Mouse (Mus musculus) spleen, postnatal 4 days (tissue): ENCODE measurements around the gene Fat4.
A peak's percentile ranks its signal among the peaks of the same experiment; 100 is the strongest.

Source experiments
- DNase-seq, 2 experiments: peaks; one replicate each; pipeline ENCODE4 v3.0.0; 2022; ENCODE audit warnings: low spot score in 2 of 2

The Fat4 gene

GRCm38 (mm10) chr3:38886890-38887355 is at the start of gene Fat4:
Gene Fat4, plus strand, starts transcription at chr3:38886940.
- no peak for DNase-seq

- DNase-seq, result no peak
Measured at GRCm38 (mm10) chr3:38839438-38839837, 47.3 kb upstream of the Fat4 start.

- DNase-seq, result no peak
Measured at GRCm38 (mm10) chr3:38843000-38843538, 43.7 kb upstream of the Fat4 start.

- DNase-seq, result no peak
Measured at GRCm38 (mm10) chr3:38846602-38847382, 39.9 kb upstream of the Fat4 start.

GRCm38 (mm10) chr3:38849077-38849476 is 37.7 kb upstream of the Fat4 start:
- no peak for DNase-seq

- no peak for DNase-seq
Measured at GRCm38 (mm10) chr3:38849536-38849935, 37.2 kb upstream of the Fat4 start.

- DNase-seq, result no peak
Measured at GRCm38 (mm10) chr3:38853650-38854049, 33.1 kb upstream of the Fat4 start.

- no peak for DNase-seq
Measured at GRCm38 (mm10) chr3:38860683-38861082, 26.1 kb upstream of the Fat4 start.

GRCm38 (mm10) chr3:38871291-38871690 is 15.4 kb upstream of the Fat4 start:
- DNase-seq, result no peak

GRCm38 (mm10) chr3:38875872-38876271 is 10.9 kb upstream of the Fat4 start:
- no peak for DNase-seq

- DNase-seq, result no peak
Measured at GRCm38 (mm10) chr3:38876706-38877105, 10.0 kb upstream of the Fat4 start.

- no peak for DNase-seq
Measured at GRCm38 (mm10) chr3:38882778-38883177, 4.0 kb upstream of the Fat4 start.

GRCm38 (mm10) chr3:38883676-38884075 is 3.1 kb upstream of the Fat4 start:
- DNase-seq, result no peak

GRCm38 (mm10) chr3:38884276-38884675 is 2.5 kb upstream of the Fat4 start:
- DNase-seq, result peak; percentile 37 to 73

GRCm38 (mm10) chr3:38884919-38885418 is 1.8 kb upstream of the Fat4 start:
- DNase-seq, result no peak

GRCm38 (mm10) chr3:38885481-38886001 is 1.2 kb upstream of the Fat4 start:
- peak; percentile 37 to 68 for DNase-seq

- peak in 1 of 2 experiments; percentile 67 for DNase-seq
Measured at GRCm38 (mm10) chr3:38886061-38886821, 499 bp upstream of the Fat4 start.

GRCm38 (mm10) chr3:38887381-38887991 is 746 bp downstream of the Fat4 start:
- peak; percentile 16 to 65 for DNase-seq

GRCm38 (mm10) chr3:38888111-38888510 is 1.4 kb downstream of the Fat4 start:
- peak; percentile 20 to 70 for DNase-seq

- no peak for DNase-seq
Measured at GRCm38 (mm10) chr3:38892791-38893224, 6.1 kb downstream of the Fat4 start.

- no peak for DNase-seq
Measured at GRCm38 (mm10) chr3:38900839-38901238, 14.1 kb downstream of the Fat4 start.

- DNase-seq, result no peak
Measured at GRCm38 (mm10) chr3:38906832-38907231, 20.1 kb downstream of the Fat4 start.
